Comparison of ENCODE assay signal across 8 mouse cellular contexts in genomic region chr2:92987901-92988631, GRCm38 (mm10). TPM values are rescaled to one million over a fixed set of nuclear protein-coding genes. Genes with fewer than 3 reads are reported as not detected.
A peak's percentile ranks its signal among the peaks of the same experiment; 100 is the strongest.
DNase-seq lines count a peak whose midpoint lies in the region; ATAC-seq lines count a peak whose summit lies in the region.

No protein-coding gene starts in this region.

- WGBS in intestine, embryonic 14.5 days = 12% methylated on average over 18 of the region's 19 CpGs
- 17% methylated on average over 19 of the region's 19 CpGs for WGBS in limb, embryonic 10.5 days
- WGBS in midbrain, embryonic 10.5 days = 20% methylated on average over 19 of the region's 19 CpGs
- WGBS in stomach, embryonic 15.5 days = 12% methylated on average over 19 of the region's 19 CpGs

- H3K9me3 ChIP-seq in intestine, embryonic 14.5 days (ENCODE audit: control insufficient read depth, low read length) = no peaks in the 10 kb centered on the region
- no peaks in the 10 kb centered on the region for H3K9me3 ChIP-seq in limb, embryonic 10.5 days (replicated peaks)
- no peaks in the 10 kb centered on the region for H3K9me3 ChIP-seq in midbrain, embryonic 10.5 days (replicated peaks)
- no peaks in the 10 kb centered on the region for H3K9me3 ChIP-seq in stomach, embryonic 15.5 days

- H3K27me3 ChIP-seq in intestine, embryonic 14.5 days (replicated peaks; ENCODE audit: control insufficient read depth, insufficient read depth, low read length) = no peaks in the 10 kb centered on the region
- no peaks in the 10 kb centered on the region for H3K27me3 ChIP-seq in limb, embryonic 10.5 days (ENCODE audit: low read depth, poor library complexity, severe bottlenecking)
- no peaks in the 10 kb centered on the region for H3K27me3 ChIP-seq in midbrain, embryonic 10.5 days (ENCODE audit: low read depth, poor library complexity, severe bottlenecking)
- no peaks in the 10 kb centered on the region for H3K27me3 ChIP-seq in stomach, embryonic 15.5 days (replicated peaks)

- peaks cover 13% of the 10 kb centered on the region for H3K4me1 ChIP-seq in intestine, embryonic 14.5 days (replicated peaks; ENCODE audit: control insufficient read depth, insufficient read depth, low read length)
- H3K4me1 ChIP-seq in limb, embryonic 10.5 days = peaks cover 31% of the 10 kb centered on the region
- H3K4me1 ChIP-seq in midbrain, embryonic 10.5 days = peaks cover 31% of the 10 kb centered on the region
- H3K4me1 ChIP-seq in stomach, embryonic 15.5 days = peaks cover 26% of the 10 kb centered on the region

- no peak for ATAC-seq in cerebellum, adult (ENCODE audit: insufficient number of reproducible peaks, low FRiP score, low TSS enrichment)
- peak; percentile 66 for ATAC-seq in intestine, embryonic 14.5 days (replicated peaks; ENCODE audit: low FRiP score, low TSS enrichment, low read depth)
- peak; percentile 93 for ATAC-seq in stomach, embryonic 15.5 days (ENCODE audit: insufficient read depth, low FRiP score, low read depth)

- H3K4me2 ChIP-seq in intestine, embryonic 14.5 days (ENCODE audit: low read length) = peak overlapping the region; percentile 32
- H3K4me2 ChIP-seq in stomach, embryonic 15.5 days = peak overlapping the region; percentile 41

- peak; percentile 27 for DNase-seq in cerebellum, adult 11 months
- DNase-seq in embryo, embryonic 10 days (ENCODE audit: low spot score) = peak; percentile 83
- peak; percentile 40 to 74 for DNase-seq in gastrocnemius, postnatal 36 days
- DNase-seq in intestine, embryonic 14.5 days (ENCODE audit: low spot score) = peak; percentile 78
- DNase-seq in limb, embryonic 10.5 days (ENCODE audit: low spot score) = peak; percentile 72
- DNase-seq in midbrain, embryonic 10.5 days (ENCODE audit: low spot score) = peak; percentile 60

- peak overlapping the region; percentile 23; the same call in 1 of the 2 replicates for H3K9ac ChIP-seq in intestine, embryonic 14.5 days (ENCODE audit: low read length)
- H3K9ac ChIP-seq in stomach, embryonic 15.5 days = no peak overlapping the region

- peak overlapping the region; percentile 30 for H3K27ac ChIP-seq in intestine, embryonic 14.5 days (ENCODE audit: low read depth)
- peak overlapping the region; percentile 85 for H3K27ac ChIP-seq in limb, embryonic 10.5 days
- peak overlapping the region; percentile 83 for H3K27ac ChIP-seq in midbrain, embryonic 10.5 days (replicated peaks)
- peak overlapping the region; percentile 82 for H3K27ac ChIP-seq in stomach, embryonic 15.5 days

- H3K4me3 ChIP-seq in intestine, embryonic 14.5 days (ENCODE audit: low read depth, low read length) = no peak overlapping the region
- peak overlapping the region; percentile 32 for H3K4me3 ChIP-seq in limb, embryonic 10.5 days
- peak overlapping the region; percentile 36 for H3K4me3 ChIP-seq in midbrain, embryonic 10.5 days
- no peak overlapping the region for H3K4me3 ChIP-seq in stomach, embryonic 15.5 days (replicated peaks)

- intact Hi-C loops in gastrocnemius, postnatal 36 days (cut with DNase I) = no loop called here

- H3K36me3 ChIP-seq in intestine, embryonic 14.5 days (ENCODE audit: control insufficient read depth, insufficient read depth, low read length) = peaks cover 78% of the 10 kb centered on the region
- peaks cover 51% of the 10 kb centered on the region for H3K36me3 ChIP-seq in limb, embryonic 10.5 days
- peaks cover 36% of the 10 kb centered on the region for H3K36me3 ChIP-seq in midbrain, embryonic 10.5 days
- H3K36me3 ChIP-seq in stomach, embryonic 15.5 days = peaks cover 25% of the 10 kb centered on the region

RNA-seq across cellular contexts. Expression of gene Prdm11, which starts 57.9 kb away (rescaled TPM):
- 1 to 10 TPM in 1 of 2 experiments, under 1 TPM in 1; 0.57 to 1.1 TPM for total RNA-seq in gastrocnemius, postnatal 36 days (2021)
- 5.1 and 5.5 TPM in 2 replicates for polyA plus RNA-seq in intestine, embryonic 14.5 days (2014; fragmentation: Nextera tagmentation; extraction: Ambion mirVana)
- polyA plus RNA-seq in limb, embryonic 10.5 days (2016; fragmentation: Nextera tagmentation; extraction: Ambion mirVana) = 2.8 and 3.4 TPM in 2 replicates
- 1.5 and 1.7 TPM in 2 replicates for polyA plus RNA-seq in midbrain, embryonic 10.5 days (2016; fragmentation: Nextera tagmentation; extraction: Ambion mirVana)
- polyA plus RNA-seq in stomach, embryonic 15.5 days (2015; fragmentation: Nextera tagmentation; extraction: Ambion mirVana) = 11.0 and 11.5 TPM in 2 replicates

Comparison
In these comparisons a context has a peak if more than half of its experiments do, and no peak if none do; other contexts are left out.
1. DNase-seq: peak in every context shown above with its lines; median percentile 83 in embryo, embryonic 10 days; 78 in intestine, embryonic 14.5 days; 72 in limb, embryonic 10.5 days; 60 in midbrain, embryonic 10.5 days; 57 in gastrocnemius, postnatal 36 days; 27 in cerebellum, adult 11 months.
2. H3K27ac ChIP-seq: peak in every context shown above with its lines; median percentile 85 in limb, embryonic 10.5 days; 83 in midbrain, embryonic 10.5 days; 82 in stomach, embryonic 15.5 days; 30 in intestine, embryonic 14.5 days.
3. H3K4me3 ChIP-seq: peak in limb, embryonic 10.5 days (single experiment) and midbrain, embryonic 10.5 days (single experiment); none in intestine, embryonic 14.5 days (single experiment) and stomach, embryonic 15.5 days (single experiment).